Mouse (Mus musculus): ENCODE results near the gene Coro2b. TPM values are rescaled to one million over a fixed set of nuclear protein-coding genes. Genes with fewer than 3 reads are reported as not detected.

Gene Coro2b
- polyA plus RNA-seq, 1 experiment from 2014 or later, result 29.0 TPM

DNA sequence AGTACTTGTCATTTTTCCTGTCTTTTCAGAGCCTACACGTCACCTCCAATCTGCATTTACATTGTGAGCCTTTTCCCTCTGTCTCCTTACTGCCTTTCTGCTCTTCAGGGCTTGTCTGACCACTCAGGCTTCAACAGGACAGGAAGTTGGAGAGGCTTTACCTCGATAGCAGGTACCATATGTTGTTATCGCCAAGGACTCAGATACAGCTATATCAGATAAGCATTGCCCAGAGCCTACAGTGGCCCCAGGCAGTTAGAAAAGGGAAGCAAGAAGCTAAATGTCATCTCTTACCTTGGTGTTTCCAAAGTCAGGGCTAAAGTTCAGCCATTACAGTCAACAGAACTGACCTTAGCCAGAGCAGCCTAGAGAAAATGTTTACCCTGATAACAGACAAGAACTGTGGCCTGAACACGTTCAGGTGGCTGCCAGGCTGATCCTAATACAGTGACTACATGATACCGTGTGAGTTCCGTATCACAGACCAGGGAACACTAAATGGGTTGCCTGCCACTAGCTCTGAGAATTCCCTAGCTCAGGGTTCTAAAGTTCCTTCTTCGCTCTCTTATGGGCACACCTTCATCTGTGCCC, 130.3 kb downstream of the Coro2b start:
- H3K4me1 ChIP-seq (ENCODE audit: control insufficient read depth, insufficient read depth, low read length), result no peaks in the 10 kb centered on the region
- H3K27me3 ChIP-seq (replicated peaks; ENCODE audit: control insufficient read depth, insufficient read depth, low read length), result no peaks in the 10 kb centered on the region
- no peak overlapping the region for H3K4me3 ChIP-seq (ENCODE audit: low read depth, low read length)
- no peaks in the 10 kb centered on the region for H3K9me3 ChIP-seq (replicated peaks; ENCODE audit: control insufficient read depth, low read length)
- ATAC-seq (no peak), DNase-seq (ENCODE audit: low spot score) (no peak)
- H3K9ac ChIP-seq (ENCODE audit: low read length), result no peak overlapping the region
- H3K4me2 ChIP-seq (ENCODE audit: low read length), result no peak overlapping the region
- H3K27ac ChIP-seq (ENCODE audit: low read depth, low read length), result no peak overlapping the region
- WGBS, result 86% methylated on average over 7 of the region's 7 CpGs
- no peaks in the 10 kb centered on the region for H3K36me3 ChIP-seq (ENCODE audit: control insufficient read depth, insufficient read depth, low read length)

GRCm38 (mm10) chr9:62401589-62401988, 135.3 kb downstream of the Coro2b start:
- ATAC-seq, result no peak
- DNase-seq (ENCODE audit: low spot score), result no peak
- Histone ChIP-seq H3K9ac (ENCODE audit: low read length) (no peak overlapping the region), H3K4me3 (ENCODE audit: low read depth, low read length) (no peak overlapping the region), H3K36me3 (ENCODE audit: control insufficient read depth, insufficient read depth, low read length) (no peaks in the 10 kb centered on the region), H3K4me1 (ENCODE audit: control insufficient read depth, insufficient read depth, low read length) (no peaks in the 10 kb centered on the region), H3K4me2 (ENCODE audit: low read length) (no peak overlapping the region), H3K27me3 (replicated peaks; ENCODE audit: control insufficient read depth, insufficient read depth, low read length) (no peaks in the 10 kb centered on the region), H3K9me3 (replicated peaks; ENCODE audit: control insufficient read depth, low read length) (no peaks in the 10 kb centered on the region), H3K27ac (ENCODE audit: low read depth, low read length) (no peak overlapping the region)
- WGBS, result 76% methylated on average over 1 of the region's 1 CpGs

GRCm38 (mm10) chr9:62400531-62401170, 136.2 kb downstream of the Coro2b start:
- WGBS, result 71% methylated on average over 11 of the region's 11 CpGs
- H3K4me3 ChIP-seq (ENCODE audit: low read depth, low read length), result no peak overlapping the region
- H3K4me2 ChIP-seq (ENCODE audit: low read length), result no peak overlapping the region
- H3K27me3 ChIP-seq (replicated peaks; ENCODE audit: control insufficient read depth, insufficient read depth, low read length), result no peaks in the 10 kb centered on the region
- H3K9me3 ChIP-seq (replicated peaks; ENCODE audit: control insufficient read depth, low read length), result no peaks in the 10 kb centered on the region
- no peaks in the 10 kb centered on the region for H3K4me1 ChIP-seq (ENCODE audit: control insufficient read depth, insufficient read depth, low read length)
- H3K36me3 ChIP-seq (ENCODE audit: control insufficient read depth, insufficient read depth, low read length), result no peaks in the 10 kb centered on the region
- DNase-seq (ENCODE audit: low spot score), result no peak
- H3K9ac ChIP-seq (ENCODE audit: low read length), result no peak overlapping the region
- ATAC-seq, result no peak
- H3K27ac ChIP-seq (ENCODE audit: low read depth, low read length), result no peak overlapping the region

DNA sequence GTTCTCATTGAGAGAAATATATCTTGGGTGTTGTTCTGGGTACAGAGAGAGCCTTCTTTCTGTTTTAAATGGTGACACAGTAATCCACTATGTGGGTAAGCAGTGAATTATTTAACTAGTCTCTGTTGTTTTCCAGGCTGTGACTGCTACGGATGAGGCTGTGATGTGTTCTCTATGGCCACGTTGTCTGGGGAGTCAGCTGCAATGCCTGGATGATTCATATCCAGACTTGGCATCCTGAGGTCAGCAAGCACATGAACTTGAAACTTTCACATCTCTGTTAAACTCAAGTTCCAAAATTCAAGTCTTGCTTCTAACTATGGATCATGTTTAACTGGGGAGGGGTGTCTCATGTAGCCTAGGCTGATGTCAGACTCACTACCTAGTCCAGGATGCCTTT, 142.7 kb downstream of the Coro2b start:
- Histone ChIP-seq H3K9me3 (replicated peaks; ENCODE audit: control insufficient read depth, low read length) (no peaks in the 10 kb centered on the region), H3K9ac (ENCODE audit: low read length) (no peak overlapping the region), H3K27me3 (replicated peaks; ENCODE audit: control insufficient read depth, insufficient read depth, low read length) (no peaks in the 10 kb centered on the region), H3K4me1 (ENCODE audit: control insufficient read depth, insufficient read depth, low read length) (no peaks in the 10 kb centered on the region), H3K36me3 (ENCODE audit: control insufficient read depth, insufficient read depth, low read length) (no peaks in the 10 kb centered on the region), H3K27ac (ENCODE audit: low read depth, low read length) (no peak overlapping the region), H3K4me3 (ENCODE audit: low read depth, low read length) (no peak overlapping the region), H3K4me2 (ENCODE audit: low read length) (no peak overlapping the region)
- WGBS, result 72% methylated on average over 2 of the region's 2 CpGs
- ATAC-seq (no peak), DNase-seq (ENCODE audit: low spot score) (no peak)

DNA sequence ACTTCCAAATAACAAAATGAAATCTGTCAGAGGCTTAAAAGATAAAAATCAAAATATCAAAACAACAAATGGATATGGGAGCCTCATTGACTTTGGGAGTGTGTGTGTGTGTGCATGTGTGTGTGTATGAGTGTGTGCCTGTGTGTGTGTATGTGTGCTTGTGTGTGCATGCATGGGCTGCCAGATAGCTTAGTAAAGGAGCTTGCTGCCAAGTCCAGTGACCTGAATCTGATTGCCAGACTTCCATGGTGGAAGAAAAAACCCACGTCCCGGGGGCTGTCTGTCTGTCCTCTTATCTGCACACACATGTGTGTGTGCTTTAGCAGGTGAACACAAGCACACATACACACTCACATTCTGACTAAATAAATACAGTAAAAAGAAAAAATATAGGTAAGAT, 143.3 kb downstream of the Coro2b start:
- WGBS, result 77% methylated on average over 2 of the region's 2 CpGs
- no peak for ATAC-seq
- DNase-seq (ENCODE audit: low spot score), result no peak

GRCm38 (mm10) chr9:62389735-62390134, 147.1 kb downstream of the Coro2b start:
- WGBS, result 52% methylated on average over 9 of the region's 9 CpGs
- Histone ChIP-seq H3K9ac (ENCODE audit: low read length) (no peak overlapping the region), H3K9me3 (replicated peaks; ENCODE audit: control insufficient read depth, low read length) (no peaks in the 10 kb centered on the region), H3K27ac (ENCODE audit: low read depth, low read length) (no peak overlapping the region), H3K4me1 (ENCODE audit: control insufficient read depth, insufficient read depth, low read length) (no peaks in the 10 kb centered on the region), H3K36me3 (ENCODE audit: control insufficient read depth, insufficient read depth, low read length) (no peaks in the 10 kb centered on the region), H3K4me2 (ENCODE audit: low read length) (no peak overlapping the region), H3K27me3 (replicated peaks; ENCODE audit: control insufficient read depth, insufficient read depth, low read length) (no peaks in the 10 kb centered on the region), H3K4me3 (ENCODE audit: low read depth, low read length) (no peak overlapping the region)
- ATAC-seq, result no peak
- no peak for DNase-seq (ENCODE audit: low spot score)

More for the DNA sequence above, 143.3 kb downstream of the Coro2b start:
- H3K9me3 ChIP-seq (replicated peaks; ENCODE audit: control insufficient read depth, low read length), result no peaks in the 10 kb centered on the region
- no peak overlapping the region for H3K27ac ChIP-seq (ENCODE audit: low read depth, low read length)
- no peak overlapping the region for H3K4me2 ChIP-seq (ENCODE audit: low read length)
- no peak overlapping the region for H3K4me3 ChIP-seq (ENCODE audit: low read depth, low read length)
- no peaks in the 10 kb centered on the region for H3K4me1 ChIP-seq (ENCODE audit: control insufficient read depth, insufficient read depth, low read length)
- H3K27me3 ChIP-seq (replicated peaks; ENCODE audit: control insufficient read depth, insufficient read depth, low read length), result no peaks in the 10 kb centered on the region
- no peaks in the 10 kb centered on the region for H3K36me3 ChIP-seq (ENCODE audit: control insufficient read depth, insufficient read depth, low read length)
- no peak overlapping the region for H3K9ac ChIP-seq (ENCODE audit: low read length)

- no peak overlapping the region for H3K27ac ChIP-seq (ENCODE audit: low read depth, low read length)
- WGBS, result 86% methylated on average over 4 of the region's 4 CpGs
- no peaks in the 10 kb centered on the region for H3K27me3 ChIP-seq (replicated peaks; ENCODE audit: control insufficient read depth, insufficient read depth, low read length)
- no peaks in the 10 kb centered on the region; the same call in 1 of the 2 replicates for H3K36me3 ChIP-seq (ENCODE audit: control insufficient read depth, insufficient read depth, low read length)
- no peaks in the 10 kb centered on the region for H3K9me3 ChIP-seq (replicated peaks; ENCODE audit: control insufficient read depth, low read length)
- H3K4me1 ChIP-seq (ENCODE audit: control insufficient read depth, insufficient read depth, low read length), result no peaks in the 10 kb centered on the region
- H3K4me2 ChIP-seq (ENCODE audit: low read length), result no peak overlapping the region
- DNase-seq (ENCODE audit: low spot score) (no peak), ATAC-seq (no peak)
- no peak overlapping the region for H3K4me3 ChIP-seq (ENCODE audit: low read depth, low read length)
- no peak overlapping the region for H3K9ac ChIP-seq (ENCODE audit: low read length)
Observed at GRCm38 (mm10) chr9:62385727-62386518, 150.9 kb downstream of the Coro2b start.

DNA sequence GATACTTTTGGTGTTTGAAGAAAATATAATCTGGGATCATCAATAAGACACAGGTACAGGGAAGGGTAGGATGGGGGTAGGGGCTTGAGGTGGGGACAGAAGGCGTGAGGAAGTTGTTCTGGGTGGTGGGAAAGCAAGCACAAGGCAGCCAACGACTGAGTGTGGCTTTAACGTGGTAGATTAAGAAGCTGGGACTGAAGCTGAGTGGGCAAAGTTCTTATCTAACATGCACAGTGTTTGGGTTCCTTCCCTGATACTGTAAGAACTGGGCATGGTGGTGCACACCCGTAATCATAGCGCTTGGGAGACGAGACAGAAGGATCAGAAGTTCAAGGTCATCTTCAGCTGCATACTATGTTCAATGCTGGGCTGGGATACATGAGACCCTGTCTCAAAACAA, 151.8 kb downstream of the Coro2b start:
- Histone ChIP-seq H3K36me3 (ENCODE audit: control insufficient read depth, insufficient read depth, low read length) (peaks cover 8% of the 10 kb centered on the region; the same call in 1 of the 2 replicates), H3K4me3 (ENCODE audit: low read depth, low read length) (no peak overlapping the region), H3K27ac (ENCODE audit: low read depth, low read length) (no peak overlapping the region), H3K9ac (ENCODE audit: low read length) (no peak overlapping the region), H3K9me3 (replicated peaks; ENCODE audit: control insufficient read depth, low read length) (no peaks in the 10 kb centered on the region), H3K4me1 (ENCODE audit: control insufficient read depth, insufficient read depth, low read length) (no peaks in the 10 kb centered on the region), H3K4me2 (ENCODE audit: low read length) (no peak overlapping the region), H3K27me3 (replicated peaks; ENCODE audit: control insufficient read depth, insufficient read depth, low read length) (no peaks in the 10 kb centered on the region)
- 90% methylated on average over 6 of the region's 6 CpGs for WGBS
- no peak for DNase-seq (ENCODE audit: low spot score)
- ATAC-seq, result no peak
